Mouse (Mus musculus): Measurements from ENCODE around the gene Tubgcp2. TPM values are rescaled to one million over a fixed set of nuclear protein-coding genes. Genes with fewer than 3 reads are reported as not detected.

Gene Tubgcp2
- total and polyA plus RNA-seq, 3 experiments = 42.5 to 50.4 (median 46.7) TPM

- H3K79me2 ChIP-seq (replicated peaks; ENCODE audit: control insufficient read depth, extremely low read depth, insufficient read depth, poor library complexity, severe bottlenecking) = no peaks in the 10 kb centered on the region
- in situ Hi-C loops (cut with MboI; ENCODE audit: low pct_ligation_motif_present, low pct_unique_long_range_greater_than_20kb, low sequenced_read_pairs) (no loop called here), dilution Hi-C loops (cut with MboI; ENCODE audit: extremely low pct_ligation_motif_present, extremely low pct_unique_long_range_greater_than_20kb, low sequenced_read_pairs) (no loop called here)
- no peaks in the 10 kb centered on the region for H3K4me1 ChIP-seq (ENCODE audit: control insufficient read depth in 1 of 2, insufficient read depth in 2 of 2)
- H3K27ac ChIP-seq (ENCODE audit: insufficient read depth, low read depth) = no peak overlapping the region
- no peak for TF ChIP-seq POLR2AphosphoS2 (IDR thresholded peaks at IDR 0.05; ENCODE audit: low read depth, low read length)
- no peak for TF ChIP-seq POLR2A (IDR thresholded peaks at IDR 0.05; ENCODE audit: low read depth, low read length)
- no peak for TF ChIP-seq HCFC1 (IDR thresholded peaks at IDR 0.05; ENCODE audit: low read depth, low read length)
- no peak for TF ChIP-seq USF1 (IDR thresholded peaks at IDR 0.05; ENCODE audit: low read depth, low read length)
- TF ChIP-seq MEF2A (IDR thresholded peaks at IDR 0.05; ENCODE audit: borderline replicate concordance, low read depth, low read length) = no peak
- no peak for TF ChIP-seq MYC (IDR thresholded peaks at IDR 0.05; ENCODE audit: low read depth, low read length)
- no peak for TF ChIP-seq EP300 (IDR thresholded peaks at IDR 0.05; ENCODE audit: low read length)
- no peak for TF ChIP-seq SMC3 (IDR thresholded peaks at IDR 0.05; ENCODE audit: low read depth, low read length)
- no peak for TF ChIP-seq RCOR1 (conservative IDR thresholded peaks at IDR 0.05; ENCODE audit: low read depth, low read length)
- TF ChIP-seq ZMIZ1 (IDR thresholded peaks at IDR 0.05; ENCODE audit: low read depth, low read length) = no peak
- no peak for TF ChIP-seq USF2 (conservative IDR thresholded peaks at IDR 0.05; ENCODE audit: low read depth, low read length)
- TF ChIP-seq ZKSCAN1 (IDR thresholded peaks at IDR 0.05; ENCODE audit: borderline replicate concordance, low read depth, low read length) = no peak
- no peak for TF ChIP-seq NRF1 (IDR thresholded peaks at IDR 0.05; ENCODE audit: low read depth, low read length)
- TF ChIP-seq KAT2A (IDR thresholded peaks at IDR 0.05; ENCODE audit: insufficient replicate concordance, low read length) = no peak
- no peak for TF ChIP-seq NELFE (IDR thresholded peaks at IDR 0.05; ENCODE audit: low read depth, low read length)
- no peak for TF ChIP-seq CHD1 (IDR thresholded peaks at IDR 0.05; ENCODE audit: low read depth, low read length)
- no peak for TF ChIP-seq E2F4 (IDR thresholded peaks at IDR 0.05; ENCODE audit: insufficient replicate concordance, low read depth, low read length)
- TF ChIP-seq MAFK (IDR thresholded peaks at IDR 0.05; ENCODE audit: insufficient replicate concordance, low read length) = no peak
- TF ChIP-seq CHD2 (IDR thresholded peaks at IDR 0.05; ENCODE audit: low read length) = no peak
- no peak for TF ChIP-seq TCF12 (IDR thresholded peaks at IDR 0.05; ENCODE audit: low read depth, low read length)
- DNase-seq (ENCODE audit: extremely low read depth) = no peak
- H3K4me3 ChIP-seq (replicated peaks in 1 of 3; ENCODE audit: low read depth in 2 of 3, low read length in 2 of 3, poor library complexity in 1 of 3) = no peak overlapping the region
- H3K27me3 ChIP-seq (replicated peaks) = no peaks in the 10 kb centered on the region
- H3K9ac ChIP-seq (ENCODE audit: insufficient read depth, low read depth) = no peak overlapping the region
- no peaks in the 10 kb centered on the region for H3K9me3 ChIP-seq (replicated peaks; ENCODE audit: low read length)
- no peak overlapping the region for H3K4me2 ChIP-seq (ENCODE audit: insufficient read depth, low read depth, poor library complexity, severe bottlenecking)
- peaks cover 59 to 88% of the 10 kb centered on the region in 2 experiments for H3K36me3 ChIP-seq (replicated peaks in 1 of 2; ENCODE audit: control insufficient read depth in 1 of 2, insufficient read depth in 1 of 2, low read length in 1 of 2)
Observed at GRCm38 (mm10) chr7:140004666-140005065, 31.8 kb downstream of the Tubgcp2 start.

DNA sequence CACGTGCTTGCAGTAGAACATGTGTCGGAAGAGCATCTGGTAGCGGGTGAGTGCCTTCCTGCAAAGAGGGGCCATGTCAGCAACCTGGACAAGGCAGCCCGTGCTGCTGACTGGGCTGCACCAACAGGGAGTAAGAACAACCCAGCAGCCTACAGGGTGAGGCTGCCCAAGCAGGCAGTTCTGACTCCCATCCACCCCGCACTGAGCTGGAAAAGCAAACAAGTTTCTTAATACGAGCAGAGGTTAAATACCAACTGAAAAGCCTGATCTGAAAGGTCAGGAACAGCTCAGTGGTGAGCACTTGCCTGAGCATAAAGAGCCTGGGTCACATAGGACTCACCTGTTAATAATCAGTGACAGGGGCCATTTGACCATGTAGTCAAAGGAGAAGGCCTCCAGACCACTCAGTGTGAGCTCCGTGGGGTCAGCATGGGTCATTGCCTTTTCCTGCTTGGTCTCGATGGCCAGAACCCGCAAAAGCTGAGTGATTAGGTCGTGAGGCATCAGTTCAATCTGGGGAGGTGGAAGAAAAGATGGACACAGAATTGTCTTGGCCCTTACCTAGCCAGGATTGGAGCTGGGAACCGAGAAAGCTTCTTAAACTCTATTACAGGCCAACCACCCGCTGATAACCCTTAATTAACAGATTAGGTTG lies 35.3 kb downstream of the Tubgcp2 start:
- Histone ChIP-seq H3K36me3 (replicated peaks in 1 of 2; ENCODE audit: control insufficient read depth in 1 of 2, insufficient read depth in 1 of 2, low read length in 1 of 2) (peaks cover 82 to 91% of the 10 kb centered on the region in 2 experiments), H3K9me3 (replicated peaks; ENCODE audit: low read length) (no peaks in the 10 kb centered on the region), H3K4me1 (ENCODE audit: control insufficient read depth in 1 of 2, insufficient read depth in 2 of 2) (no peaks in the 10 kb centered on the region), H3K4me3 (replicated peaks in 1 of 3; ENCODE audit: low read depth in 2 of 3, low read length in 2 of 3, poor library complexity in 1 of 3) (no peak overlapping the region), H3K79me2 (replicated peaks; ENCODE audit: control insufficient read depth, extremely low read depth, insufficient read depth, poor library complexity, severe bottlenecking) (no peaks in the 10 kb centered on the region), H3K9ac (ENCODE audit: insufficient read depth, low read depth) (no peak overlapping the region), H3K27ac (ENCODE audit: insufficient read depth, low read depth) (no peak overlapping the region), H3K4me2 (ENCODE audit: insufficient read depth, low read depth, poor library complexity, severe bottlenecking) (no peak overlapping the region), H3K27me3 (replicated peaks) (no peaks in the 10 kb centered on the region)
- dilution Hi-C loops (cut with MboI; ENCODE audit: extremely low pct_ligation_motif_present, extremely low pct_unique_long_range_greater_than_20kb, low sequenced_read_pairs) = no loop called here
- DNase-seq (ENCODE audit: extremely low read depth) = no peak
- TF ChIP-seq TBP (conservative IDR thresholded peaks at IDR 0.05; ENCODE audit: low read depth, low read length) (no peak), ZKSCAN1 (IDR thresholded peaks at IDR 0.05; ENCODE audit: borderline replicate concordance, low read depth, low read length) (no peak), UBTF (IDR thresholded peaks at IDR 0.05; ENCODE audit: low read depth, low read length) (no peak), JUND (conservative IDR thresholded peaks at IDR 0.05; ENCODE audit: low read depth, low read length) (no peak), RAD21 (IDR thresholded peaks at IDR 0.05; ENCODE audit: low read depth, low read length) (no peak), MXI1 (IDR thresholded peaks at IDR 0.05; ENCODE audit: low read depth, low read length) (no peak), MAX (IDR thresholded peaks at IDR 0.05; ENCODE audit: low read length) (no peak), POLR2AphosphoS2 (IDR thresholded peaks at IDR 0.05; ENCODE audit: low read depth, low read length) (no peak)
- in situ Hi-C loops (cut with MboI; ENCODE audit: low pct_ligation_motif_present, low pct_unique_long_range_greater_than_20kb, low sequenced_read_pairs) = no loop called here

Measured in CH12.LX (cell line).